Mouse (Mus musculus): ENCODE measurements at regions not wholly inside any gene's neighbourhood (a gene's known extent, or its start where the extent isn't known, plus 50 kb on each side); places are given as distances from the start of the nearest gene placed in this dataset.

DNA sequence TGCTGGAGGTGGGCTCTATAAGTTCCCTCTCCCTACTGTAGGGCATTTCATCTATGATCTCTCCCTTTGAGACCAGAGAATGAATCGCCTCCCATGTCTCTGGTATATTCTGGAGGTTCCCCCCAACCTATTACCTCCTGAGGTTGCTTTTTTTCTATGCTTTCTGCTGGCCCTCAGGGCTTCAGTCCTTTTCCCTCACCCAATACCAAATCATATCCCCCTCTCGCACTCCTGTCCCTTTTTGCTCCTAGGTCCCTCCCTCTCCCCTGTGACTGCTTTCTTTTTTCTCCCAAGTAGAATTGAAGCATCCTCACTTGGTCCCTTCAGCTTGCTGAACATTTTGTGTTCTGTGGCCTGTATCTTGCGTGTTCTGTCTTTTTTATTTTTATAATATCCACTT, 1278.8 kb upstream of the Cox7c start:
- DNase-seq (ENCODE audit: low read depth, low spot score), result no peak

- no peak for DNase-seq (ENCODE audit: low read depth, low spot score)
Measured at GRCm38 (mm10) chr13:87323526-87323925, 1276.8 kb upstream of the Cox7c start.

- peak; percentile 77 for DNase-seq (ENCODE audit: low read depth, low spot score)
Measured at GRCm38 (mm10) chr13:87314022-87314421, 1267.3 kb upstream of the Cox7c start.

DNA sequence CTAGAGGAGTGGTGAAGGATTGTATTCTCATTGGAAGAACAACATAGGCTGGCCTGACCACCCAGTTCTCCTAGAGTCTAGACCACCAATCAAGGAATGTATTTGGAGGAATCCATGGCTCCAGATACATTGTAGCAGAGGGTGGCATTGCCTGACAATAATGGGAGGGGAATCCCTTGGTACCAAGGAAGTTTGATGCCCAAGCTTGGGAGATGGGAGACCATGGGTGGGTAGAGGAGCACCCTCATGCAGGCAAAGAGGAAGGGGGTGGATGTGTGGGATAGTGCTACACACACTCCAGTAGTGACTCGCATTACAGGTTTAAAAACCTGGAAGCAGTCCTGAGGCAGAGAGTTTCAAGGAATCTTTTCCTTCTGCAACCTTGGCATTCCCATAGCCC, 1266.8 kb upstream of the Cox7c start:
- DNase-seq (ENCODE audit: low read depth, low spot score), result peak; percentile 8
